ENCODE assay signal across 10 mouse cellular contexts in genomic region chr13:43763995-43764579, GRCm38 (mm10). TPM values are rescaled to one million over a fixed set of nuclear protein-coding genes. Genes with fewer than 3 reads are reported as not detected.
DNase-seq lines count a peak whose midpoint lies in the region; ATAC-seq and TF ChIP-seq lines count a peak whose summit lies in the region.
"Had no signal": no experiment of that assay in that cellular context is flagged by ENCODE, and none has a peak within 500 bp of the region (broad histone marks: within the 10 kb centered on the region; RNA-seq: fewer than 3 reads in every experiment).

No protein-coding gene starts in this region.

- peak; percentile 33 for DNase-seq in gastrocnemius, postnatal 10 days
- no peak for DNase-seq in gastrocnemius, postnatal 25 days
- peak; percentile 45 for DNase-seq in ovary, postnatal 14 days (ENCODE audit: low spot score)
- DNase-seq in ovary, postnatal 10 days (ENCODE audit: low spot score): no peak
- peak; percentile 88 for DNase-seq in forebrain, postnatal 0 days
- DNase-seq in lung, postnatal 4 days: peak; percentile 59 to 62
- DNase-seq in midbrain, embryonic 11.5 days (ENCODE audit: low spot score, missing footprints): no peak

- no peaks in the 10 kb centered on the region for H3K27me3 ChIP-seq in forebrain, postnatal 0 days (ENCODE audit: insufficient read depth, low read length)
- no peaks in the 10 kb centered on the region for H3K27me3 ChIP-seq in midbrain, embryonic 11.5 days (ENCODE audit: control insufficient read depth, insufficient read depth, low read length)
- H3K27me3 ChIP-seq: hindbrain, embryonic 15.5 days; midbrain, embryonic 12.5 days had no signal

- H3K36me3 ChIP-seq in forebrain, postnatal 0 days (ENCODE audit: insufficient read depth): no peaks in the 10 kb centered on the region
- no peaks in the 10 kb centered on the region for H3K36me3 ChIP-seq in midbrain, embryonic 11.5 days (ENCODE audit: control insufficient read depth, insufficient read depth, low read length)
- H3K36me3 ChIP-seq: hindbrain, embryonic 15.5 days; midbrain, embryonic 12.5 days had no signal

- H3K27ac ChIP-seq in forebrain, postnatal 0 days (ENCODE audit: low read depth, low read length): no peak overlapping the region
- no peak overlapping the region for H3K27ac ChIP-seq in midbrain, embryonic 11.5 days (ENCODE audit: low read depth, low read length)
- H3K27ac ChIP-seq: hindbrain, embryonic 15.5 days; midbrain, embryonic 12.5 days had no signal

- H3K9ac ChIP-seq in forebrain, postnatal 0 days: no peak overlapping the region
- no peak overlapping the region for H3K9ac ChIP-seq in midbrain, embryonic 11.5 days (ENCODE audit: low read length)
- H3K9ac ChIP-seq: hindbrain, embryonic 15.5 days; midbrain, embryonic 12.5 days had no signal

- no peaks in the 10 kb centered on the region for H3K4me1 ChIP-seq in forebrain, postnatal 0 days (ENCODE audit: insufficient read depth)
- no peaks in the 10 kb centered on the region for H3K4me1 ChIP-seq in midbrain, embryonic 11.5 days (ENCODE audit: control insufficient read depth, insufficient read depth, low read length)

- 32% methylated on average over 8 of the region's 8 CpGs for WGBS in forebrain, postnatal 0 days
- WGBS in midbrain, embryonic 11.5 days: 86% methylated on average over 8 of the region's 8 CpGs

- no peak overlapping the region for H3K4me3 ChIP-seq in forebrain, postnatal 0 days (ENCODE audit: low read depth, low read length)
- H3K4me3 ChIP-seq in midbrain, embryonic 11.5 days (ENCODE audit: low read depth, low read length): no peak overlapping the region
- H3K4me3 ChIP-seq: hindbrain, embryonic 15.5 days; midbrain, embryonic 12.5 days had no signal

- no peak overlapping the region for H3K4me2 ChIP-seq in forebrain, postnatal 0 days (ENCODE audit: low read depth)
- no peak overlapping the region for H3K4me2 ChIP-seq in midbrain, embryonic 11.5 days
- H3K4me2 ChIP-seq: hindbrain, embryonic 15.5 days; midbrain, embryonic 12.5 days had no signal

- H3K9me3 ChIP-seq in forebrain, postnatal 0 days (ENCODE audit: low read length): no peaks in the 10 kb centered on the region
- no peaks in the 10 kb centered on the region for H3K9me3 ChIP-seq in midbrain, embryonic 11.5 days (ENCODE audit: control insufficient read depth, low read length)
- H3K9me3 ChIP-seq: hindbrain, embryonic 15.5 days; midbrain, embryonic 12.5 days had no signal

- peak; percentile 83 for ATAC-seq in forebrain, postnatal 0 days
- ATAC-seq in midbrain, embryonic 11.5 days (ENCODE audit: low FRiP score): no peak
- no peak for ATAC-seq in megakaryocyte progenitor cell, adult 5-6 weeks (replicated peaks; ENCODE audit: poor library complexity)

- no peak for TF ChIP-seq CTCF in forebrain, postnatal 0 days (IDR thresholded peaks at IDR 0.05; ENCODE audit: low read depth)

RNA-seq across cellular contexts. Expression of gene Cd83, which starts 20.5 kb away (rescaled TPM):
- total RNA-seq in gastrocnemius, postnatal 10 days (2021): 1 to 10 TPM; 1.2 to 3.0 TPM
- under 1 TPM; 0.67 to 0.77 TPM for total RNA-seq in gastrocnemius, postnatal 25 days (2021)
- total RNA-seq in forebrain, postnatal 0 days (2014; rRNA removed): 19.5 and 22.7 TPM in 2 replicates
- 14.8 and 21.0 TPM in 2 replicates for polyA plus RNA-seq in forebrain, postnatal 0 days (2015; fragmentation: Nextera tagmentation; extraction: Ambion mirVana)
- 6.0 and 7.1 TPM in 2 replicates for polyA plus RNA-seq in midbrain, embryonic 11.5 days (2014; fragmentation: Nextera tagmentation; extraction: Ambion mirVana)
- 0.88 TPM in 1 of 2 replicates, not detected in the other for total RNA-seq in megakaryocyte progenitor cell, adult 5-6 weeks (2015)
- 0.37 TPM in 1 of 2 replicates, not detected in the other for total RNA-seq in megakaryocyte progenitor cell, adult 5-6 weeks (2017)

Comparison
In these comparisons a context has a peak if more than half of its experiments do, and no peak if none do; other contexts are left out.
1. DNase-seq: peak in gastrocnemius, postnatal 10 days (single experiment), ovary, postnatal 14 days (single experiment), forebrain, postnatal 0 days (single experiment) and lung, postnatal 4 days (2 of 2); none in gastrocnemius, postnatal 25 days (single experiment), ovary, postnatal 10 days (single experiment) and midbrain, embryonic 11.5 days (single experiment).